Mouse (Mus musculus): ENCODE measurements around the gene Spsb2.

Gene Spsb2

GRCm38 (mm10) chr6:124856916-124857839 lies 48.7 kb downstream of the Spsb2 start, which contains the start of gene P3h3:
Gene P3h3 (minus strand): TSS chr6:124857752.
- DNase-seq (ENCODE audit: low read depth, low spot score): peak; percentile 94

GRCm38 (mm10) chr6:124857840-124858530 lies 49.5 kb downstream of the Spsb2 start:
- DNase-seq (ENCODE audit: low read depth, low spot score): no peak

GRCm38 (mm10) chr6:124858561-124859318 lies 50.3 kb downstream of the Spsb2 start:
- no peak for DNase-seq (ENCODE audit: low read depth, low spot score)

GRCm38 (mm10) chr6:124859725-124860124 lies 51.3 kb downstream of the Spsb2 start:
- peak; percentile 93 for DNase-seq (ENCODE audit: low read depth, low spot score)
